Mouse (Mus musculus) lung, adult 2 months (tissue): ENCODE results near the gene Sp3.

Experiments
- CTCF ChIP-seq: fragments of 200-500 bp; IDR thresholded peaks from 2 replicates; pipeline ENCODE4 v1.5.1; 2011; ENCODE audit warnings: mild to moderate bottlenecking, low read length, control low read depth; ENCODE audit not compliant: insufficient read depth
- POLR2A ChIP-seq: fragments of 200-500 bp; IDR thresholded peaks from 2 replicates; pipeline ENCODE4 v1.6.1; 2011; ENCODE audit warnings: low read depth, mild to moderate bottlenecking, control low read depth, low read length, borderline replicate concordance; ENCODE audit errors: extremely low read depth

GRCm38 (mm10) chr2:73023803-73024202 lies 43.6 kb upstream of the Sp3 start:
- TF ChIP-seq POLR2A = no peak
- TF ChIP-seq CTCF = no peak
